ENCODE assay signal across 18 mouse cellular contexts in the genomic region with DNA sequence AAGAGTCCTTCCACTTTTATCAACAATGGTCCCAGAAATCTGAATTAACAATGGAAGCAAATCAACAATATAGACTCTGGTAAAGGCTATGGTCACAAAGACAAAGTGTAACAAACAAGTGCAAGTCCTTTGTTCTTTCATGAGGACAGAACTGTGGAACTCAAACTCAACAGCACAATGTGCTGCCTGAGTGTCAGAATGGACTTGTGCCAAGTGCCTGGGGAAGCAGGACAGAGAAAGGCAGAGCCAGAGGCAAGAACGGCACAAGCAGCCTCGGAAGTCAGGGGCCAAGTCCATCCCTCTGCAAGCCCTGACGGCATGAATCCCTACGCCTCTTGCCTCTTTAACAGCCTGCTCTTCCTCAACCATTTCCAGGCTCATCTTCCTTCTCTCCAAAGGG. TPM values are rescaled to one million over a fixed set of nuclear protein-coding genes. Genes with fewer than 3 reads are reported as not detected.
A peak's percentile ranks its signal among the peaks of the same experiment; 100 is the strongest.
DNase-seq lines count a peak whose midpoint lies in the region; ATAC-seq lines count a peak whose summit lies in the region.
"Had no signal": no experiment of that assay in that cellular context is flagged by ENCODE, and none has a peak within 500 bp of the region (broad histone marks: within the 10 kb centered on the region; RNA-seq: fewer than 3 reads in every experiment).

No protein-coding gene starts in this region.

- H3K4me3 ChIP-seq in heart, embryonic 15.5 days, result no peak overlapping the region
- H3K4me3 ChIP-seq: embryonic facial prominence, embryonic 10.5 days; erythroblast, embryonic 14.5 days; forebrain, embryonic 15.5 days; limb, embryonic 13.5 days; midbrain, embryonic 12.5 days had no signal

- H3K9me3 ChIP-seq in heart, embryonic 15.5 days (replicated peaks), result no peaks in the 10 kb centered on the region
- H3K9me3 ChIP-seq: embryonic facial prominence, embryonic 10.5 days; forebrain, embryonic 15.5 days; limb, embryonic 13.5 days; midbrain, embryonic 12.5 days had no signal

- H3K27me3 ChIP-seq in heart, embryonic 15.5 days, result no peaks in the 10 kb centered on the region
- H3K27me3 ChIP-seq: forebrain, embryonic 15.5 days; limb, embryonic 13.5 days; midbrain, embryonic 12.5 days; Patski had no signal

- peak; percentile 16 to 18 for DNase-seq in cerebellum, postnatal 14 days
- no peak for DNase-seq in cerebellum, adult 9-11 months
- DNase-seq in layer of hippocampus, adult 11-12 months (ENCODE audit: low spot score), result peak; percentile 15
- DNase-seq in layer of hippocampus, adult 9-10 months (ENCODE audit: low spot score), result no peak
- DNase-seq in brain, adult 2 months (ENCODE audit: low read depth, low spot score), result peak; percentile 67
- DNase-seq in kidney, postnatal 14 days, result no peak
- DNase-seq in thymus, postnatal 14 days, result no peak
- DNase-seq: gastrocnemius, postnatal 25 days; kidney, adult 2 months; lung, postnatal 36 days; right cerebral cortex, postnatal 25 days had no signal

- H3K36me3 ChIP-seq in heart, embryonic 15.5 days, result peaks cover 50% of the 10 kb centered on the region

- H3K4me1 ChIP-seq in heart, embryonic 15.5 days (replicated peaks), result peaks cover 11% of the 10 kb centered on the region
- H3K4me1 ChIP-seq: embryonic facial prominence, embryonic 10.5 days; forebrain, embryonic 15.5 days; limb, embryonic 13.5 days; midbrain, embryonic 12.5 days had no signal

- WGBS in heart, embryonic 15.5 days, result 56% methylated on average over 4 of the region's 4 CpGs

- H3K4me2 ChIP-seq in heart, embryonic 15.5 days, result peak overlapping the region; percentile 6; the same call in 1 of the 2 replicates
- H3K4me2 ChIP-seq: forebrain, embryonic 15.5 days; limb, embryonic 13.5 days; midbrain, embryonic 12.5 days had no signal

- peak overlapping the region; percentile 72 for H3K27ac ChIP-seq in heart, embryonic 15.5 days
- H3K27ac ChIP-seq: embryonic facial prominence, embryonic 10.5 days; forebrain, embryonic 15.5 days; limb, embryonic 13.5 days; midbrain, embryonic 12.5 days had no signal

- peak; percentile 85 for ATAC-seq in heart, embryonic 15.5 days (replicated peaks; ENCODE audit: insufficient number of reproducible peaks, insufficient read depth, low FRiP score, low read depth)
- ATAC-seq: forebrain, embryonic 15.5 days; Patski had no signal

- H3K9ac ChIP-seq in heart, embryonic 15.5 days, result no peak overlapping the region
- H3K9ac ChIP-seq: forebrain, embryonic 15.5 days; limb, embryonic 13.5 days; midbrain, embryonic 12.5 days had no signal

RNA-seq across cellular contexts. Expression of gene Mtr, which starts 13.9 kb away (rescaled TPM):
- polyA plus RNA-seq in heart, embryonic 15.5 days (2015; fragmentation: Nextera tagmentation; extraction: Ambion mirVana), result 10.1 and 12.1 TPM in 2 replicates

Comparison
In these comparisons a context has a peak if more than half of its experiments do, and no peak if none do; other contexts are left out.
1. DNase-seq: peak in cerebellum, postnatal 14 days (2 of 2), layer of hippocampus, adult 11-12 months (single experiment) and brain, adult 2 months (single experiment); none in cerebellum, adult 9-11 months (single experiment), layer of hippocampus, adult 9-10 months (single experiment), kidney, postnatal 14 days (single experiment) and thymus, postnatal 14 days (single experiment).